Mouse (Mus musculus) lung, embryonic 16.5 days (tissue): Measurements from ENCODE around the gene Cox14. TPM values are rescaled to one million over a fixed set of nuclear protein-coding genes. Genes with fewer than 3 reads are reported as not detected.
A peak's percentile ranks its signal among the peaks of the same experiment; 100 is the strongest.
"Not testable (repeated sequence)": the region's sequence is repeated elsewhere in the genome, so short reads cannot be mapped to it uniquely, and the experiment has no call there.

ENCODE experiments used
- ATAC-seq: fragments of 200-750 bp; cut with Nextera tagmentation; 2 replicates; pipeline ENCODE4 v1.8.0; 2017; ENCODE audit warnings: low read depth, mild to moderate bottlenecking, moderate library complexity
- H3K27ac ChIP-seq: fragments of 300-500 bp; sonication (generic); 2 replicates; pipeline ENCODE4 v1.5.1; 2014; ENCODE audit warnings: mild to moderate bottlenecking, control low read depth, low read length
- H3K27me3 ChIP-seq: fragments of 300-500 bp; sonication (generic); 2 replicates; pipeline ENCODE4 v1.6.1; 2014; ENCODE audit warnings: low read depth, low read length, mixed read lengths; ENCODE audit not compliant: control insufficient read depth, insufficient read depth
- H3K36me3 ChIP-seq: fragments of 300-500 bp; sonication (generic); 2 replicates; pipeline ENCODE4 v1.6.1; 2014; ENCODE audit warnings: low read length; ENCODE audit not compliant: control insufficient read depth, insufficient read depth
- H3K4me1 ChIP-seq: fragments of 300-500 bp; sonication (generic); replicated peaks from 2 replicates; pipeline ENCODE4 v1.6.1; 2014; ENCODE audit warnings: low read length, mixed read lengths; ENCODE audit not compliant: control insufficient read depth, insufficient read depth
- H3K4me2 ChIP-seq: fragments of 300-500 bp; sonication (generic); 2 replicates; pipeline ENCODE4 v1.6.1; 2014; ENCODE audit warnings: low read depth, low read length, control low read depth
- H3K4me3 ChIP-seq: fragments of 300-500 bp; sonication (generic); 2 replicates; pipeline ENCODE4 v1.5.1; 2014; ENCODE audit warnings: mild to moderate bottlenecking, low read length, control low read depth
- H3K9ac ChIP-seq: fragments of 300-500 bp; sonication (generic); 2 replicates; pipeline ENCODE4 v1.6.1; 2014; ENCODE audit warnings: low read length, control low read depth
- H3K9me3 ChIP-seq: fragments of 300-500 bp; sonication (generic); 2 replicates; pipeline ENCODE4 v1.6.1; 2016; ENCODE audit warnings: low read length; ENCODE audit not compliant: control insufficient read depth
- WGBS: fragments of 180-500 bp; shearing (Covaris S2); extraction: QIAGEN DNeasy Blood & Tissue Kit; methylation state at CpG from one replicate; pipeline ENCODE4 v1.1.7; 2014; 5-methylcytosine and 5-hydroxymethylcytosine counted together
- polyA plus RNA-seq: library from polyadenylated mRNA; unstranded; fragments of >200 nt; fragmentation: Nextera tagmentation; extraction: Ambion mirVana; gene quantifications from 2 replicates; pipeline ENCODE4 v1.2.1, GENCODE M21; 2015

The Cox14 gene
- polyA plus RNA-seq, 1 experiment from 2014 or later = 148 TPM

DNA sequence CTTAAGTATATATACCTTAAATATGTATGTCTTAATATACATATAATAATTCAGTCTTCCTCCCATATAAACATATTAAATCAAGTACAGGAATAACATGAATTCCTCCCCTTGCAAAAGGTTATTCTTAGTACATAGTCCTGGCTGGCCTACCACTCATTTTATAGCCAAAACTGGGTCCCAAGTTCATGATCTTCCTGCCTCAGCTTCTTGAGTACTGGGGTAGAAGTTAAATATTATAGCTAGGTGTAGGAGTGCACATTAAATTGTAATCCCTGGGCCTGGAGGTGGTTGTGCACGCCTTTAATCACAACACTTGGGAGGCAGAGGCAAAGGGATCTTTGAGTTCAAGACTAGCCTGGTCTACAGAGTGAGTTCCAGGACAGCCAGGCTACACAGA is 43.3 kb downstream of the Cox14 start:
- Histone ChIP-seq H3K36me3 (no peaks in the 10 kb centered on the region), H3K4me3 (no peak overlapping the region), H3K27me3 (no peaks in the 10 kb centered on the region), H3K4me1 (peaks cover 4% of the 10 kb centered on the region; the same call in 1 of the 2 replicates), H3K4me2 (no peak overlapping the region), H3K27ac (no peak overlapping the region), H3K9ac (no peak overlapping the region), H3K9me3 (no peaks in the 10 kb centered on the region)
- ATAC-seq = no peak
- WGBS = 95% methylated on average over 1 of the region's 1 CpGs

DNA sequence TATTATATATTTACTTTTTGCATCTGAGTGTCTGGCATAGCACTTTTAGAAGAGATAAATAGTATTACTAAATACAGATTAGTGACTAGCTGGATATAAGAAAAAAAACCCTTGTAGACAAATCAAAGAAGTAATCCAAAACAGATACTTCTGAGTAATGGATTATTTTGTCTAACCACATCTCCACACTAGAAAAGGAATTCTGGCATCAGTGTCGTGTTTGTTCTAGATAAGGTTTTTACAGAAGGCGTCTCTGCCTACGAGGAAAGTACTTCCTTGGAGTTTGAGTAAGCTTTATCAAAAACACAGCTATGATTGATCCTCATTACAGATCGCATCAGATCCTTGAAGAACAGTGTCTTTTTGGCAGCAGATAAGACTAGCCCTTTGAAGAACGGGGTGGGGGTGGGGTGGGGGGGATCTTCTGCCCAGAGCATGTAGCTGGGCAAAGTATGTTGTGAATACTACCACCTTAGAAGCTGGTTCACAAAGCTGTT is 45.6 kb downstream of the Cox14 start:
- H3K4me3 ChIP-seq = peak overlapping the region; percentile 71
- H3K27ac ChIP-seq = peak overlapping the region; percentile 87; the same call in 1 of the 2 replicates
- H3K9me3 ChIP-seq = no peaks in the 10 kb centered on the region
- ATAC-seq = no peak
- H3K27me3 ChIP-seq = no peaks in the 10 kb centered on the region
- H3K4me2 ChIP-seq = peak overlapping the region; percentile 82
- peaks cover 4% of the 10 kb centered on the region; the same call in 1 of the 2 replicates for H3K4me1 ChIP-seq
- 3% methylated on average over 5 of the region's 5 CpGs for WGBS
- peak overlapping the region; percentile 75 for H3K9ac ChIP-seq
- H3K36me3 ChIP-seq = no peaks in the 10 kb centered on the region

DNA sequence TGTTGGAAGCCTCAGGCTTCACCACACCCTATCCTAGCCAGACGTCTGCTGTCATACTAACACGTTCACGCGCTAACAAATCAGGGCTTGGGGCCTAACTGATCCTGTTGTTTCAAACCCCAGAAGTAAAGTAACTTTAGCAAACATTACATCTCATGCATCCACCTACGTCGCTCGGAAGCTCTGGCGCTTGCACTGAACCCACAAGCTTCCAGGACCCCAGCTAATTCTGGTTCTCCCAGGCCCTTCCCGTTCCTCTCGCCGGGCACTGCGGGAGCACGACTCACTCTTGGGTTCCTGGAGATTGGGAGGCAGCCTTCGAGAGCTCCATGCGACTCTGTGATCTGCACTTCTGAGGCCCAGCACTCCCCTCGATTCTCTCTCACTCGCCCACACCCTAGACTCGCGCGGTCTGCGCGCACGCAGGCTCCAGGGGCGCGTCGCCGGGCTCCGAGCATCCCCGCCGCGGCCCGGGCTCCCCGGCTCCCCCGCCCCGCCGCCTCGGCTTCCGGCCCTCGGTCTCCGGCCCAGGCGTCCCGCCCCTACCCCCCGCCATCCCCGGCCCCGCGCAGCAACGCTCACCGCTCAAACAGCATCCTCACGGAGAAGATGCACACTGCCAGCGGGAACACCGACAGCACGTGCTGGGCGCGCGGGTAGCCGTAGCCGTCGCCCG is 46.3 kb downstream of the Cox14 start:
- no peaks in the 10 kb centered on the region for H3K9me3 ChIP-seq
- H3K27me3 ChIP-seq = no peaks in the 10 kb centered on the region
- H3K27ac ChIP-seq = peak overlapping the region; percentile 87
- peak overlapping the region; percentile 82 for H3K4me2 ChIP-seq
- ATAC-seq = peak; percentile 64
- under 1% methylated on average over 58 of the region's 59 CpGs for WGBS
- peak overlapping the region; percentile 75 for H3K9ac ChIP-seq
- H3K4me3 ChIP-seq = peak overlapping the region; percentile 71
- H3K4me1 ChIP-seq = peaks cover 4% of the 10 kb centered on the region; the same call in 1 of the 2 replicates
- H3K36me3 ChIP-seq = no peaks in the 10 kb centered on the region

DNA sequence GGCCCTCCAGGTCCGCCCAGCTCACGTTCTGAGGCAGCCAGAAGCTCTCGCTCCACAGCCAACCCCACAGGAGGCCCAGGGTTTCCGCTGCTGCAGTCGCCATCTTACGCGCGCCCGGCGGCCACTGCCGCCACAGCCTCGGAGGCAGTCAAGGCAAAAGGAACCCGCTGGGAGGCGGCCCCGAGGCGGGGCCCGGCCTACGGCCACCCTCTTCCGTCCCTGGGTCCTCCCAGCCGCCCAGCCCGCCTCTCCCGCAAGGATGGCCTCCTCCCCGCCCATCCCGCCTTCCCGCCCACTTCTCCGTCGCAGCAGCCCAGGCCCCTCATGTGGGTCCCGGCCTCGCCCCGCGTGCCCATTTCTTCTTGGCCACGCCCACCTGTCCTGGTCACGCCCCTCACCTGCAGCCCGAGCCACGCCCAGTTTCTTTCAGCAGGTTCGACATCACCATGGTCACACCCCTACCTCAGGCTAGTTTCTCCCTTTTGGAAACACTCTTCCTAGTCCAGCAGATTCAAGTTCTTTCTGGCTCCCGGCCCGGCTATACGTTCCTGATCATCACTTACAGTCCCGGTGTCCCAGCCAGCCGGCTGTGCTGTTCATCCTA is 47.0 kb downstream of the Cox14 start:
- Histone ChIP-seq H3K9ac (peak overlapping the region; percentile 75), H3K4me3 (peak overlapping the region; percentile 71), H3K27me3 (no peaks in the 10 kb centered on the region), H3K27ac (peak overlapping the region; percentile 87), H3K36me3 (no peaks in the 10 kb centered on the region), H3K4me2 (peak overlapping the region; percentile 82), H3K9me3 (no peaks in the 10 kb centered on the region), H3K4me1 (peaks cover 4% of the 10 kb centered on the region; the same call in 1 of the 2 replicates)
- WGBS = under 1% methylated on average over 38 of the region's 41 CpGs
- ATAC-seq = peak; percentile 98

DNA sequence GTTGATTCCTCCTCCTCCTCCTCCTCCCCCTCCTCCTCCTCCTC is 47.3 kb downstream of the Cox14 start, which contains the start of gene Cers5:
Cers5 (minus strand) TSS at position 5 of the 44 bp plus-strand sequence.
- Histone ChIP-seq H3K4me3 (peak within 1 kb of the TSS; percentile 71), H3K9ac (peak within 1 kb of the TSS; percentile 75), H3K4me2 (peak within 1 kb of the TSS; percentile 82), H3K27ac (peak within 1 kb of the TSS; percentile 87)
- not testable (repeated sequence) for H3K36me3 ChIP-seq, ATAC-seq, H3K4me1 ChIP-seq, H3K9me3 ChIP-seq, H3K27me3 ChIP-seq

DNA sequence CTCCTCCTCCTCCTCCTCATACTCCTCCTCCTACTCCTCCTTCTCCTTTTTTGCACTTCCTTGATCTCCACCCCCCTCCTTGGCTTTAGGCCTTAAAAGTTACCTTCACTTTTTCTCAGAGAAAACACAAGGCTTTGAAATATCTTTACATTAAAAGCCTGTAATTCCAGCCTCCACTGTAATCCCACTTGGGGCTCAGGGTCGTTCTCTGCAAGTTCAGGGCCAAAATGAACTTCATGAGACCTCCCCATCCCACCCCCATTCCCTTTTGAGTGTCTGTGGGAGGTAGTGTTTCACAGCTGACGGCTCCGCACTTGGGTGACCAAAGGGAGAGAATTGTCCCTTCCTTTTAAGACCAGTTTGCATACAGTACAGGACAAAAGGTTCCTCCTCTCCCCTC is 47.5 kb downstream of the Cox14 start:
- H3K4me2 ChIP-seq = peak overlapping the region; percentile 82
- no peak overlapping the region for H3K9ac ChIP-seq
- peaks cover 4% of the 10 kb centered on the region; the same call in 1 of the 2 replicates for H3K4me1 ChIP-seq
- peak overlapping the region; percentile 28 for H3K27ac ChIP-seq
- no peak overlapping the region; the same call in 1 of the 2 replicates for H3K4me3 ChIP-seq
- H3K36me3 ChIP-seq = no peaks in the 10 kb centered on the region; the same call in 1 of the 2 replicates
- ATAC-seq = no peak
- H3K9me3 ChIP-seq = no peaks in the 10 kb centered on the region
- no peaks in the 10 kb centered on the region for H3K27me3 ChIP-seq
- 32% methylated on average over 3 of the region's 3 CpGs for WGBS

Other genes with a start within 250 kb of the Cox14 start
- gene Faim2, start 197.5 kb upstream of the Cox14 start, polyA plus RNA-seq = 0.93 and 0.94 TPM in 2 replicates
- gene Aqp2, start 146.6 kb upstream of the Cox14 start, polyA plus RNA-seq = not detected in 2 replicates
- gene Aqp5, start 134.8 kb upstream of the Cox14 start, polyA plus RNA-seq = 1.8 and 3.2 TPM in 2 replicates
- gene Aqp6, start 124.2 kb upstream of the Cox14 start, polyA plus RNA-seq = not detected in 2 replicates
- gene Racgap1, start 74.0 kb upstream of the Cox14 start, polyA plus RNA-seq = 165 and 178 TPM in 2 replicates
- 1.6 and 1.7 TPM in 2 replicates for gene Asic1, start 55.2 kb upstream of the Cox14 start, polyA plus RNA-seq
- gene Smarcd1, start 23.5 kb upstream of the Cox14 start, polyA plus RNA-seq = 31.1 and 34.5 TPM in 2 replicates
- gene Gm17349, start 20.1 kb upstream of the Cox14 start, polyA plus RNA-seq = not detected in 2 replicates
- 3.3 and 3.7 TPM in 2 replicates for gene Gpd1, start 8.1 kb upstream of the Cox14 start, polyA plus RNA-seq
- 73.3 and 74.4 TPM in 2 replicates for gene Cers5, start 47.3 kb downstream of the Cox14 start, polyA plus RNA-seq
- 44.9 and 47.0 TPM in 2 replicates for gene Lima1, start 149.8 kb downstream of the Cox14 start, polyA plus RNA-seq
- not detected in 2 replicates for gene Fam186a, start 241.4 kb downstream of the Cox14 start, polyA plus RNA-seq
- gene Larp4, start 244.4 kb downstream of the Cox14 start, polyA plus RNA-seq = 30.8 and 34.6 TPM in 2 replicates